Mouse (Mus musculus): Measurements from ENCODE around the gene Fnip2.
A peak's percentile ranks its signal among the peaks of the same experiment; 100 is the strongest.

Gene Fnip2

GRCm38 (mm10) chr3:79523349-79523748 lies 44.2 kb downstream of the Fnip2 start:
- DNase-seq = no peak

GRCm38 (mm10) chr3:79519862-79520261 lies 47.7 kb downstream of the Fnip2 start:
- no peak for DNase-seq

GRCm38 (mm10) chr3:79518761-79519527 lies 48.7 kb downstream of the Fnip2 start:
- no peak for DNase-seq

- no peak for DNase-seq
Observed at GRCm38 (mm10) chr3:79517884-79518591, 49.6 kb downstream of the Fnip2 start.

GRCm38 (mm10) chr3:79516958-79517357 lies 50.6 kb downstream of the Fnip2 start:
- no peak for DNase-seq

- no peak for DNase-seq
Observed at GRCm38 (mm10) chr3:79516099-79516920, 51.3 kb downstream of the Fnip2 start.

- no peak for DNase-seq
Observed at GRCm38 (mm10) chr3:79514304-79514703, 53.3 kb downstream of the Fnip2 start.

GRCm38 (mm10) chr3:79501166-79501728 lies 66.3 kb downstream of the Fnip2 start:
- no peak for DNase-seq

GRCm38 (mm10) chr3:79500279-79500678 lies 67.3 kb downstream of the Fnip2 start:
- DNase-seq = no peak

GRCm38 (mm10) chr3:79496668-79497067 lies 70.9 kb downstream of the Fnip2 start:
- DNase-seq = no peak

GRCm38 (mm10) chr3:79495151-79495550 lies 72.4 kb downstream of the Fnip2 start:
- peak; percentile 30 for DNase-seq

- DNase-seq = no peak
Observed at GRCm38 (mm10) chr3:79494028-79494427, 73.6 kb downstream of the Fnip2 start.

- no peak for DNase-seq
Observed at GRCm38 (mm10) chr3:79493064-79493463, 74.5 kb downstream of the Fnip2 start.

GRCm38 (mm10) chr3:79491614-79492013 lies 76.0 kb downstream of the Fnip2 start:
- DNase-seq = no peak

GRCm38 (mm10) chr3:79490102-79490501 lies 77.5 kb downstream of the Fnip2 start:
- no peak for DNase-seq

GRCm38 (mm10) chr3:79488025-79488424 lies 79.6 kb downstream of the Fnip2 start:
- DNase-seq = no peak

GRCm38 (mm10) chr3:79484286-79485063 lies 83.1 kb downstream of the Fnip2 start:
- no peak for DNase-seq

- DNase-seq = no peak
Observed at GRCm38 (mm10) chr3:79478880-79479279, 88.7 kb downstream of the Fnip2 start.

GRCm38 (mm10) chr3:79478400-79478799 lies 89.2 kb downstream of the Fnip2 start:
- no peak for DNase-seq

- DNase-seq = no peak
Observed at GRCm38 (mm10) chr3:79475980-79476379, 91.6 kb downstream of the Fnip2 start.

GRCm38 (mm10) chr3:79474911-79475310 lies 92.7 kb downstream of the Fnip2 start:
- no peak for DNase-seq

- DNase-seq = no peak
Observed at GRCm38 (mm10) chr3:79472362-79472761, 95.2 kb downstream of the Fnip2 start.

All from right cerebral cortex, postnatal 14 days (tissue).